Mouse (Mus musculus): ENCODE data around the gene Cela2a. TPM values are rescaled to one million over a fixed set of nuclear protein-coding genes. Genes with fewer than 3 reads are reported as not detected.

Cela2a gene
- polyA plus RNA-seq, 1 experiment from 2014 or later = not detected

Other genes with a start within 250 kb of the Cela2a start
- gene Fblim1, start 220.1 kb downstream of the Cela2a start, polyA plus RNA-seq (2014; fragmentation: Nextera tagmentation; extraction: Ambion mirVana) = 31.5 and 34.9 TPM in 2 replicates
- 0.50 and 0.61 TPM in 2 replicates for gene Tmem82, start 207.5 kb downstream of the Cela2a start, polyA plus RNA-seq (2014; fragmentation: Nextera tagmentation; extraction: Ambion mirVana)
- gene Slc25a34, start 202.3 kb downstream of the Cela2a start, polyA plus RNA-seq (2014; fragmentation: Nextera tagmentation; extraction: Ambion mirVana) = not detected in 2 replicates
- gene Plekhm2, start 161.3 kb downstream of the Cela2a start, polyA plus RNA-seq (2014; fragmentation: Nextera tagmentation; extraction: Ambion mirVana) = 3.4 and 3.6 TPM in 2 replicates
- gene Rsc1a1, start 140.6 kb downstream of the Cela2a start, polyA plus RNA-seq (2014; fragmentation: Nextera tagmentation; extraction: Ambion mirVana) = not detected in 2 replicates
- gene Ddi2, start 102.7 kb downstream of the Cela2a start, polyA plus RNA-seq (2014; fragmentation: Nextera tagmentation; extraction: Ambion mirVana) = 23.0 and 25.7 TPM in 2 replicates
- gene Agmat, start 79.5 kb downstream of the Cela2a start, polyA plus RNA-seq (2014; fragmentation: Nextera tagmentation; extraction: Ambion mirVana) = 0.18 TPM in 1 of 2 replicates, not detected in the other
- gene Dnajc16, start 35.2 kb downstream of the Cela2a start, polyA plus RNA-seq (2014; fragmentation: Nextera tagmentation; extraction: Ambion mirVana) = 5.4 and 5.8 TPM in 2 replicates
- gene Casp9, start 32.5 kb downstream of the Cela2a start, polyA plus RNA-seq (2014; fragmentation: Nextera tagmentation; extraction: Ambion mirVana) = 19.3 and 21.7 TPM in 2 replicates
- not detected in 2 replicates for gene Ctrc, start 20.2 kb upstream of the Cela2a start, polyA plus RNA-seq (2014; fragmentation: Nextera tagmentation; extraction: Ambion mirVana)
- gene Efhd2, start 48.8 kb upstream of the Cela2a start, polyA plus RNA-seq (2014; fragmentation: Nextera tagmentation; extraction: Ambion mirVana) = 24.4 and 28.5 TPM in 2 replicates
- gene Fhad1, start 188.9 kb upstream of the Cela2a start, polyA plus RNA-seq (2014; fragmentation: Nextera tagmentation; extraction: Ambion mirVana) = 1.5 and 1.8 TPM in 2 replicates